Mouse (Mus musculus) forebrain, embryonic 12.5 days (tissue): ENCODE measurements around the gene Zg16. TPM values are rescaled to one million over a fixed set of nuclear protein-coding genes. Genes with fewer than 3 reads are reported as not detected.
"Not testable (repeated sequence)": the region's sequence is repeated elsewhere in the genome, so short reads cannot be mapped to it uniquely, and the experiment has no call there.

Experiments used
- ATAC-seq: fragments of 200-750 bp; cut with Nextera tagmentation; 2 replicates; pipeline ENCODE4 v1.8.0; 2017; ENCODE audit warnings: moderate TSS enrichment; ENCODE audit not compliant: low FRiP score
- H3K27ac ChIP-seq: fragments of 300-500 bp; sonication (generic); 2 replicates; pipeline ENCODE4 v1.5.1; 2016; ENCODE audit warnings: mild to moderate bottlenecking
- H3K27me3 ChIP-seq: fragments of 300-500 bp; sonication (generic); 2 replicates; pipeline ENCODE4 v1.6.1; 2016; ENCODE audit warnings: mild to moderate bottlenecking
- H3K36me3 ChIP-seq: fragments of 300-500 bp; sonication (generic); replicated peaks from 2 replicates; pipeline ENCODE4 v1.6.1; 2016; ENCODE audit warnings: mild to moderate bottlenecking
- H3K4me1 ChIP-seq: fragments of 300-500 bp; sonication (generic); 2 replicates; pipeline ENCODE4 v1.6.1; 2016
- H3K4me2 ChIP-seq: fragments of 300-500 bp; sonication (generic); 2 replicates; pipeline ENCODE4 v1.6.1; 2016; ENCODE audit warnings: mild to moderate bottlenecking, moderate library complexity
- H3K4me3 ChIP-seq: fragments of 300-500 bp; sonication (generic); replicated peaks from 2 replicates; pipeline ENCODE4 v1.5.1; 2016; ENCODE audit warnings: mild to moderate bottlenecking
- H3K9ac ChIP-seq: fragments of 300-500 bp; sonication (generic); 2 replicates; pipeline ENCODE4 v1.6.1; 2016; ENCODE audit warnings: mild to moderate bottlenecking
- H3K9me3 ChIP-seq: fragments of 300-500 bp; sonication (generic); 2 replicates; pipeline ENCODE4 v1.6.1; 2016
- WGBS: fragments of 180-500 bp; shearing (Covaris S2); methylation state at CpG from one replicate; pipeline ENCODE4 v1.1.7; 2016; 5-methylcytosine and 5-hydroxymethylcytosine counted together
- polyA plus RNA-seq: library from polyadenylated mRNA; unstranded; fragments of >200 nt; fragmentation: Nextera tagmentation; extraction: Ambion mirVana; gene quantifications from 2 replicates; pipeline ENCODE4 v1.2.1, GENCODE M21; 2016

The Zg16 gene
- not detected in 2 replicates for polyA plus RNA-seq

GRCm38 (mm10) chr7:127087278-127088010 lies at the start of gene Zg16:
Zg16 (minus strand) TSS chr7:127087328.
- H3K9ac ChIP-seq, H3K27me3 ChIP-seq, H3K4me3 ChIP-seq, H3K4me1 ChIP-seq, H3K36me3 ChIP-seq, H3K4me2 ChIP-seq, ATAC-seq, H3K27ac ChIP-seq, H3K9me3 ChIP-seq: not testable (repeated sequence)
- 88% methylated on average over 6 of the region's 6 CpGs for WGBS

- Histone ChIP-seq H3K36me3 (no peaks in the 10 kb centered on the region), H3K9ac (no peak overlapping the region), H3K4me1 (no peaks in the 10 kb centered on the region), H3K27me3 (no peaks in the 10 kb centered on the region; the same call in 1 of the 2 replicates), H3K4me3 (no peak overlapping the region), H3K27ac (no peak overlapping the region), H3K9me3 (no peaks in the 10 kb centered on the region), H3K4me2 (no peak overlapping the region)
- WGBS: 88% methylated on average over 22 of the region's 22 CpGs
- no peak for ATAC-seq
Observed at GRCm38 (mm10) chr7:127136181-127137071, 49.3 kb upstream of the Zg16 start.

GRCm38 (mm10) chr7:127134821-127135447 lies 47.8 kb upstream of the Zg16 start:
- 84% methylated on average over 11 of the region's 11 CpGs for WGBS
- no peak for ATAC-seq
- no peaks in the 10 kb centered on the region for H3K36me3 ChIP-seq
- H3K27ac ChIP-seq: no peak overlapping the region
- no peak overlapping the region for H3K4me3 ChIP-seq
- H3K9me3 ChIP-seq: no peaks in the 10 kb centered on the region
- no peaks in the 10 kb centered on the region; the same call in 1 of the 2 replicates for H3K27me3 ChIP-seq
- no peak overlapping the region for H3K4me2 ChIP-seq
- H3K4me1 ChIP-seq: no peaks in the 10 kb centered on the region
- H3K9ac ChIP-seq: no peak overlapping the region

GRCm38 (mm10) chr7:127133125-127133524 lies 46.0 kb upstream of the Zg16 start:
- H3K4me1 ChIP-seq: no peaks in the 10 kb centered on the region
- no peak overlapping the region for H3K27ac ChIP-seq
- no peaks in the 10 kb centered on the region for H3K36me3 ChIP-seq
- H3K9me3 ChIP-seq: no peaks in the 10 kb centered on the region
- WGBS: 67% methylated on average over 5 of the region's 5 CpGs
- H3K4me3 ChIP-seq: no peak overlapping the region
- no peak overlapping the region for H3K9ac ChIP-seq
- peaks cover 4% of the 10 kb centered on the region; the same call in 1 of the 2 replicates for H3K27me3 ChIP-seq
- H3K4me2 ChIP-seq: no peak overlapping the region
- no peak for ATAC-seq

GRCm38 (mm10) chr7:127129638-127130037 lies 42.5 kb upstream of the Zg16 start:
- H3K4me1 ChIP-seq: no peaks in the 10 kb centered on the region
- no peak overlapping the region for H3K9ac ChIP-seq
- no peaks in the 10 kb centered on the region for H3K36me3 ChIP-seq
- ATAC-seq: no peak
- H3K9me3 ChIP-seq: 0 out of 2 replicates have a peak, but pooled peaks cover under 1% of the 10 kb centered on the region
- no peak overlapping the region for H3K4me3 ChIP-seq
- peaks cover 4% of the 10 kb centered on the region; the same call in 1 of the 2 replicates for H3K27me3 ChIP-seq
- no peak overlapping the region for H3K27ac ChIP-seq
- 16% methylated on average over 4 of the region's 4 CpGs for WGBS
- no peak overlapping the region for H3K4me2 ChIP-seq

- Histone ChIP-seq H3K4me3 (peak within 1 kb of the TSS; percentile 10; the same call in 1 of the 2 replicates), H3K27ac (no peak within 1 kb of the TSS), H3K9ac (0 out of 2 replicates have a peak within 1 kb of the TSS, but pooled peaks have one; percentile 36)
Observed at GRCm38 (mm10) chr7:127121911-127122270, 34.8 kb upstream of the Zg16 start, which contains the start of gene Qprt. Qprt (minus strand) TSS chr7:127122226.

GRCm38 (mm10) chr7:127121061-127121910 lies 34.2 kb upstream of the Zg16 start:
- Histone ChIP-seq H3K4me2 (peak overlapping the region; percentile 35), H3K36me3 (no peaks in the 10 kb centered on the region), H3K4me1 (peaks cover 14% of the 10 kb centered on the region), H3K27ac (no peak overlapping the region), H3K27me3 (peaks cover 40% of the 10 kb centered on the region), H3K4me3 (peak overlapping the region; percentile 10; the same call in 1 of the 2 replicates), H3K9ac (0 out of 2 replicates have a peak overlapping the region, but pooled peaks have one; percentile 36), H3K9me3 (0 out of 2 replicates have a peak, but pooled peaks cover 5% of the 10 kb centered on the region)
- ATAC-seq: no peak
- WGBS: 6% methylated on average over 21 of the region's 21 CpGs

More at GRCm38 (mm10) chr7:127121911-127122270, 34.8 kb upstream of the Zg16 start, which contains the start of gene Qprt:
- Histone ChIP-seq H3K4me1 (peaks cover 14% of the 10 kb centered on the region), H3K27me3 (peaks cover 40% of the 10 kb centered on the region), H3K4me2 (peak within 1 kb of the TSS; percentile 35), H3K36me3 (no peaks in the 10 kb centered on the region), H3K9me3 (0 out of 2 replicates have a peak, but pooled peaks cover 5% of the 10 kb centered on the region)
- 14% methylated on average over 7 of the region's 7 CpGs for WGBS
- no peak for ATAC-seq

- H3K9ac ChIP-seq: no peak overlapping the region
- H3K4me1 ChIP-seq: peaks cover 14% of the 10 kb centered on the region
- peaks cover 40% of the 10 kb centered on the region for H3K27me3 ChIP-seq
- no peak overlapping the region for H3K27ac ChIP-seq
- H3K4me2 ChIP-seq: no peak overlapping the region
- ATAC-seq: no peak
- H3K4me3 ChIP-seq: no peak overlapping the region
- no peaks in the 10 kb centered on the region for H3K9me3 ChIP-seq
- WGBS: 61% methylated on average over 14 of the region's 14 CpGs
- no peaks in the 10 kb centered on the region for H3K36me3 ChIP-seq
Observed at GRCm38 (mm10) chr7:127118671-127119445, 31.7 kb upstream of the Zg16 start.

GRCm38 (mm10) chr7:127117948-127118347 lies 30.8 kb upstream of the Zg16 start:
- Histone ChIP-seq H3K4me1 (peaks cover 22% of the 10 kb centered on the region), H3K36me3 (no peaks in the 10 kb centered on the region), H3K27ac (no peak overlapping the region), H3K9me3 (no peaks in the 10 kb centered on the region), H3K4me2 (no peak overlapping the region), H3K4me3 (no peak overlapping the region), H3K27me3 (peaks cover 36% of the 10 kb centered on the region), H3K9ac (no peak overlapping the region)
- no peak for ATAC-seq
- 54% methylated on average over 5 of the region's 5 CpGs for WGBS

GRCm38 (mm10) chr7:127116331-127116935 lies 29.3 kb upstream of the Zg16 start:
- 56% methylated on average over 11 of the region's 11 CpGs for WGBS
- peaks cover 15% of the 10 kb centered on the region for H3K4me1 ChIP-seq
- no peak for ATAC-seq
- peaks cover 27% of the 10 kb centered on the region for H3K27me3 ChIP-seq
- no peaks in the 10 kb centered on the region for H3K36me3 ChIP-seq
- H3K9ac ChIP-seq: no peak overlapping the region
- no peak overlapping the region for H3K27ac ChIP-seq
- no peaks in the 10 kb centered on the region for H3K9me3 ChIP-seq
- H3K4me2 ChIP-seq: no peak overlapping the region
- no peak overlapping the region for H3K4me3 ChIP-seq
